Mouse (Mus musculus) CH12.LX (cell line): ENCODE results near the gene Gnb1. TPM values are rescaled to one million over a fixed set of nuclear protein-coding genes. Genes with fewer than 3 reads are reported as not detected.
A peak's percentile ranks its signal among the peaks of the same experiment; 100 is the strongest.

Experiments used
- DNase-seq: peaks from one replicate; pipeline ENCODE4 v3.0.0-alpha.2; 2013; ENCODE audit errors: extremely low read depth
- H3K27ac ChIP-seq: 2 replicates; pipeline ENCODE4 v1.5.1; 2012; ENCODE audit warnings: low read depth, mild to moderate bottlenecking, control low read depth, moderate library complexity; ENCODE audit not compliant: insufficient read depth
- H3K27me3 ChIP-seq: replicated peaks from 2 replicates; pipeline ENCODE3; 2012; ENCODE audit warnings: inconsistent platforms
- H3K36me3 ChIP-seq, 2 experiments: replicated peaks in 1 of 2; 2 replicates each; pipeline versions ENCODE3 to v1.6.1; 2012; ENCODE audit warnings: inconsistent platforms in 1 of 2, low read length in 1 of 2, mild to moderate bottlenecking in 1 of 2, mixed read lengths in 1 of 2, moderate library complexity in 1 of 2; ENCODE audit not compliant: control insufficient read depth in 1 of 2, insufficient read depth in 1 of 2
- H3K4me1 ChIP-seq, 2 experiments: 2 replicates each; pipeline ENCODE4 v1.6.1; 2012; ENCODE audit warnings: inconsistent platforms in 1 of 2, moderate library complexity in 1 of 2; ENCODE audit not compliant: insufficient read depth in 2 of 2, control insufficient read depth in 1 of 2
- H3K4me2 ChIP-seq: 2 replicates; pipeline ENCODE4 v1.6.1; 2012; ENCODE audit warnings: low read depth, mild to moderate bottlenecking, control low read depth; ENCODE audit not compliant: poor library complexity, insufficient read depth, severe bottlenecking
- H3K4me3 ChIP-seq, 3 experiments: fragments of 150-350 bp in 1 of 3; sonication (generic) in 1 of 3; replicated peaks in 1 of 3; 2 replicates each; pipeline versions ENCODE3 to v1.5.1; 2011 to 2012; ENCODE audit warnings: low read depth in 2 of 3, low read length in 2 of 3, mild to moderate bottlenecking in 2 of 3, moderate library complexity in 2 of 3, control low read depth in 1 of 3, improper control_type of control experiment in 1 of 3, inconsistent platforms in 1 of 3, mixed read lengths in 1 of 3; ENCODE audit not compliant: poor library complexity in 1 of 3
- H3K79me2 ChIP-seq: replicated peaks from 2 replicates; pipeline ENCODE4 v1.6.1; 2012; ENCODE audit warnings: mild to moderate bottlenecking, moderate library complexity; ENCODE audit not compliant: control insufficient read depth, poor library complexity, insufficient read depth, severe bottlenecking; ENCODE audit errors: extremely low read depth
- H3K9ac ChIP-seq: 2 replicates; pipeline ENCODE4 v1.6.1; 2012; ENCODE audit warnings: low read depth, mild to moderate bottlenecking, control low read depth, moderate library complexity; ENCODE audit not compliant: insufficient read depth
- H3K9me3 ChIP-seq: replicated peaks from 2 replicates; pipeline ENCODE3; 2012; ENCODE audit warnings: low read length, inconsistent platforms, mixed read lengths
- BHLHE40 ChIP-seq: IDR thresholded peaks from 2 replicates; pipeline ENCODE4 v1.6.1; 2011; ENCODE audit warnings: mild to moderate bottlenecking, low read depth, low read length, improper control_type of control experiment
- CHD2 ChIP-seq: IDR thresholded peaks from 2 replicates; pipeline ENCODE4 v1.6.1; 2011; ENCODE audit warnings: low read length, improper control_type of control experiment
- JUND ChIP-seq: conservative IDR thresholded peaks from 2 replicates; pipeline ENCODE4 v1.6.1; 2011; ENCODE audit warnings: low read depth, low read length, improper control_type of control experiment
- MAX ChIP-seq: IDR thresholded peaks from 2 replicates; pipeline ENCODE4 v1.6.1; 2011; ENCODE audit warnings: low read length, improper control_type of control experiment
- NELFE ChIP-seq: IDR thresholded peaks from 2 replicates; pipeline ENCODE4 v1.6.1; 2011; ENCODE audit warnings: low read depth, low read length, improper control_type of control experiment
- POLR2A ChIP-seq: IDR thresholded peaks from 2 replicates; pipeline ENCODE4 v1.6.1; 2011; ENCODE audit warnings: low read depth, mild to moderate bottlenecking, improper control_type of control experiment, low read length
- POLR2AphosphoS2 ChIP-seq: IDR thresholded peaks from 2 replicates; pipeline ENCODE4 v1.6.1; 2011; ENCODE audit warnings: low read depth, low read length, improper control_type of control experiment
- SIN3A ChIP-seq: IDR thresholded peaks from 2 replicates; pipeline ENCODE4 v1.6.1; 2012; ENCODE audit warnings: low read length, improper control_type of control experiment, inconsistent platforms
- USF1 ChIP-seq: IDR thresholded peaks from 2 replicates; pipeline ENCODE4 v1.6.1; 2014; ENCODE audit warnings: low read depth, mild to moderate bottlenecking, inconsistent platforms, low read length, improper control_type of control experiment
- ZKSCAN1 ChIP-seq: IDR thresholded peaks from 2 replicates; pipeline ENCODE4 v1.6.1; 2012; ENCODE audit warnings: low read depth, inconsistent platforms, low read length, improper control_type of control experiment, borderline replicate concordance
- ZNF384 ChIP-seq: IDR thresholded peaks from 2 replicates; pipeline ENCODE4 v1.6.1; 2012; ENCODE audit warnings: low read depth, low read length, improper control_type of control experiment, inconsistent platforms
- dilution Hi-C: fragments of 300-500 bp; cut with MboI; formaldehyde crosslinking; loops from 2 replicates; pipeline ENCODE4 v1.14.3; 2020; ENCODE audit warnings: low sequenced_read_pairs; ENCODE audit not compliant: extremely low pct_unique_long_range_greater_than_20kb, extremely low pct_ligation_motif_present
- in situ Hi-C: fragments of 300-500 bp; cut with MboI; formaldehyde crosslinking; loops from 3 replicates; pipeline ENCODE4 v1.14.3; 2019; ENCODE audit warnings: low sequenced_read_pairs, low pct_ligation_motif_present, low pct_unique_long_range_greater_than_20kb, mixed read lengths
- polyA plus RNA-seq: library from polyadenylated mRNA; unstranded; fragments of >175 nt; gene quantifications from 2 replicates; pipeline ENCODE4 v1.2.1, GENCODE M21; 2012; ENCODE audit warnings: low read depth; ENCODE audit not compliant: insufficient read length
- total RNA-seq, 2 experiments: library from RNA; depleted of rRNA; stranded (reverse); fragments of 300-350 nt in 1 of 2; fragments of >200 nt in 1 of 2; gene quantifications; 2 replicates each; pipeline ENCODE4 v1.2.3; 2012 to 2014

The Gnb1 gene
- total and polyA plus RNA-seq, 3 experiments: 88.0 to 407 (median 134) TPM

DNA sequence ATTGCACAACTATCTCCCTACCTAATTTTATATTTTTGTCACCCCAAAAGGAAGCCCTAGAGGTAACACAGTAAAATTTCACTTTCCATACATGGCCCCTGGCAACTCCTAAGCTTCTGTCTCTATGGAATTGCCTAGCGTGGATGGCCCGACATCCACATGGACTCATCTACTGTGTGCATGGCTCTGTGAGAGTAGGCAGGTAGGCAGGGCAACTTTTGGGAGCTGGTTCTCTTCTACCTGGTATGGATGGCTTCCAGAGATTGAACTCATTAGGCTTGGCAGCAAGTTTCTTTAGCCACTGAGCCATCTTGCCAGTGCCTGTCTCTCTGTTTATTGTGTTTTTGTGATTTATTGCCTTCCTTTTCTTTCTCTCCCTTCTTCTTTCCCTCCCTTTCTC, 23.6 kb downstream of the Gnb1 start:
- H3K9ac ChIP-seq: no peak overlapping the region
- H3K27ac ChIP-seq: no peak overlapping the region
- no peak for DNase-seq
- no peak for TF ChIP-seq ZKSCAN1
- no peak for TF ChIP-seq CHD2
- TF ChIP-seq MAX: no peak
- TF ChIP-seq SIN3A: no peak
- peaks cover 88% of the 10 kb centered on the region for H3K79me2 ChIP-seq
- in situ Hi-C loops (loop anchor here (10.0 kb wide), 1 partner anchor 50 kb away; the partner anchor contains the start of gene Nadk), dilution Hi-C loops (no loop called here)
- H3K36me3 ChIP-seq: peaks cover 6 to 55% of the 10 kb centered on the region in 2 experiments
- peaks cover 6 to 38% of the 10 kb centered on the region in 2 experiments; a peak in 3 of 4 replicates for H3K4me1 ChIP-seq
- H3K27me3 ChIP-seq: no peaks in the 10 kb centered on the region
- H3K4me3 ChIP-seq: no peak overlapping the region
- H3K4me2 ChIP-seq: no peak overlapping the region
- no peaks in the 10 kb centered on the region for H3K9me3 ChIP-seq

DNA sequence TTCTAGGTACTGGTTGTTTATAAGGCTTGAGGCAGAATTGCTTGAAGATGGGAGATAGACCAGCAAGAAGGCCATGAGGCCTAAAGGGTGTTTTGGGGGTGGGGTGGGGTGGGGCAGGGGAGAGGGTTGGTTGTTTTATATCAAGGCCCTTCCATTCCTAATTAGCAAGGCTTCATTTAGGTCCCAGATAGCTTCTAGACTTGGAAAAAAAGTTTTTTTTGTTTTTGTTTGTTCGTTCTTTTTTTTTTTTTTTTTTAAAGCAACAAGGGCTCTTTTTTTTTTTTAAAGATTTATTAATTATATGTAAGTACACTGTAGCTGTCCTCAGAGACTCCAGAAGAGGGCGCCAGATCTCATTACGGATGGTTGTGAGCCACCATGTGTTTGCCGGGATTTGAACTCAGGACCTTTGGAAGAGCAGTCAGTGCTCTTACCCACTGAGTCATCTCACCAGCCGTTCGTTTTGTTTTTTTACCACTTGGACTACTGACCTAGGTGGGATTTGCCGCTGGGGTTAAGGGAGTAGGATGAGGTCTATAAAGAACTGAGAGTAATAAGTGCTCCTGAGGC, 26.9 kb downstream of the Gnb1 start:
- peaks cover under 1 to 13% of the 10 kb centered on the region in 2 experiments; a peak in 2 of 4 replicates for H3K4me1 ChIP-seq
- in situ Hi-C loops: loop anchor here (10.0 kb wide), 1 partner anchor 47 kb away; the partner anchor contains the start of gene Nadk
- DNase-seq: no peak

DNA sequence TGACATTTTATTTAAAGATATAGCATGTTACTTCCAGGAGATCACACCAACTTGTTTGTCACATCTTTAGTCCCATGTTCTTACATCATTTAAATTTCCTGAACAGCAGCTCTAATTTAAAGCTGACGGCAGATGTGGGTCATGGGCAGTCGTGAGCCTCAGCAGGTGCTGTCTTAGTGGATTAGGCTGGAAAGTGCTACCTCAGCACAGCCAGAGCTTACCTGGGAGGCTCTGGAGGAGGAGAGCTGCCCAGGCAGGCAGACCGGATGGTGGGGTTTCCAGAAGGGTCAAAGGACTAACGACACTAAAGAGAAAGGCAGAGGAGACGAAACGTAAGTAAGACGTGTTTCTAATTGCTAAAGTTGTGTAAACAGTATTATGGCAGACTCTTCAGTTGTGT, 31.2 kb downstream of the Gnb1 start:
- Histone ChIP-seq H3K36me3 (peaks cover 9 to 59% of the 10 kb centered on the region in 2 experiments), H3K4me1 (peaks cover 0 to 11% of the 10 kb centered on the region in 2 experiments; a peak in 1 of 4 replicates), H3K79me2 (peaks cover 82% of the 10 kb centered on the region), H3K4me2 (no peak overlapping the region), H3K27ac (no peak overlapping the region), H3K9me3 (no peaks in the 10 kb centered on the region), H3K4me3 (no peak overlapping the region), H3K9ac (no peak overlapping the region), H3K27me3 (no peaks in the 10 kb centered on the region)
- dilution Hi-C loops: no loop called here
- TF ChIP-seq POLR2AphosphoS2 (no peak), POLR2A (peak; percentile 7; the same call in 1 of the 2 replicates), BHLHE40 (no peak)
- in situ Hi-C loops: no loop called here
- DNase-seq: no peak

More for the DNA sequence above, 26.9 kb downstream of the Gnb1 start:
- Histone ChIP-seq H3K9me3 (no peaks in the 10 kb centered on the region), H3K9ac (no peak overlapping the region), H3K27ac (no peak overlapping the region), H3K36me3 (peaks cover 10 to 58% of the 10 kb centered on the region in 2 experiments), H3K79me2 (peaks cover 83% of the 10 kb centered on the region), H3K4me2 (no peak overlapping the region), H3K27me3 (no peaks in the 10 kb centered on the region), H3K4me3 (no peak overlapping the region)
- dilution Hi-C loops: no loop called here
- no peak for TF ChIP-seq NELFE
- no peak for TF ChIP-seq USF1
- TF ChIP-seq JUND: no peak
- peak; percentile 42; the same call in 1 of the 2 replicates for TF ChIP-seq ZNF384
